15 mouse cellular contexts compared by ENCODE assay signal in the genomic region with DNA sequence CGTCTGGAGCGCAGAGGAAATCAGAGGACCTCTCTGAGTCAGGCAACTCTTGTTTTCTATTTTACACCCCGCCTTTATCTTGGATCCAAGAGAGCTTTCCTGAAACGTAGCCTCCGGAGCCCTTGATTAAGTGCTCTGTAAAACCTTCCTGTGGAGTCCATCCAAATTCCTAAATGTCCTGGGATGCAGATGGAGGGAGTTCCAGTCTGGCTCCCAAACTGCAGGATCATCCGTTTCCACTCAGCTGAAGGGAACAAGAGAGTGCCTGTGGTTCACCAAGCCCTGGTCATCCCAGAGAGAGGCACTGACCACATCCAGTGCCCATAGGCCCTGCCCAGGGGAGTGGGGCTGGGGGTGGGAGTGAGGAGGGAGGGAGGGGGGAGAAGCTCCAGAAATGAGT. TPM values are rescaled to one million over a fixed set of nuclear protein-coding genes. Genes with fewer than 3 reads are reported as not detected.
DNase-seq lines count a peak whose midpoint lies in the region; ATAC-seq lines count a peak whose summit lies in the region.
"Had no signal": no experiment of that assay in that cellular context is flagged by ENCODE, and none has a peak within 500 bp of the region (broad histone marks: within the 10 kb centered on the region; RNA-seq: fewer than 3 reads in every experiment).

No protein-coding gene starts in this region.

- H3K27ac ChIP-seq in kidney, embryonic 16.5 days (ENCODE audit: low read length): no peak overlapping the region
- H3K27ac ChIP-seq: neural tube, embryonic 13.5 days had no signal

- no peak overlapping the region for H3K9ac ChIP-seq in kidney, embryonic 16.5 days (replicated peaks; ENCODE audit: low read length)
- H3K9ac ChIP-seq: neural tube, embryonic 13.5 days had no signal

- intact Hi-C loops in heart, postnatal 25 days (cut with DNase I): no loop called here

- no peaks in the 10 kb centered on the region for H3K9me3 ChIP-seq in kidney, embryonic 16.5 days (ENCODE audit: low read length)
- H3K9me3 ChIP-seq: neural tube, embryonic 13.5 days had no signal

- no peak overlapping the region for H3K4me2 ChIP-seq in kidney, embryonic 16.5 days (replicated peaks; ENCODE audit: low read depth, low read length)
- H3K4me2 ChIP-seq: neural tube, embryonic 13.5 days had no signal

- H3K4me1 ChIP-seq in kidney, embryonic 16.5 days (ENCODE audit: insufficient read depth, low read length): peaks cover 16% of the 10 kb centered on the region
- H3K4me1 ChIP-seq: neural tube, embryonic 13.5 days had no signal

- H3K36me3 ChIP-seq in kidney, embryonic 16.5 days (ENCODE audit: insufficient read depth, low read length): no peaks in the 10 kb centered on the region
- H3K36me3 ChIP-seq: neural tube, embryonic 13.5 days had no signal

- H3K27me3 ChIP-seq in kidney, embryonic 16.5 days (ENCODE audit: insufficient read depth, low read length): no peaks in the 10 kb centered on the region
- H3K27me3 ChIP-seq: neural tube, embryonic 13.5 days had no signal

- peak; percentile 36; the same call in 1 of the 2 replicates for ATAC-seq in kidney, embryonic 16.5 days (ENCODE audit: low FRiP score, low TSS enrichment)
- ATAC-seq: hindbrain, embryonic 16.5 days had no signal

- WGBS in kidney, embryonic 16.5 days: 38% methylated on average over 6 of the region's 6 CpGs

- no peak overlapping the region for H3K4me3 ChIP-seq in kidney, embryonic 16.5 days (ENCODE audit: low read length)
- H3K4me3 ChIP-seq: neural tube, embryonic 13.5 days had no signal

- no peak for DNase-seq in kidney, postnatal 36 days
- peak; percentile 52 for DNase-seq in Muller cell, postnatal 12 days (ENCODE audit: inconsistent ontology term)
- peak; percentile 20 for DNase-seq in gastrocnemius, postnatal 25 days
- DNase-seq in heart, postnatal 25 days (ENCODE audit: low spot score): peak; percentile 18
- no peak for DNase-seq in ovary, postnatal 36 days (ENCODE audit: low spot score)
- DNase-seq in embryo, embryonic 11 days: no peak
- DNase-seq in adrenal gland, postnatal 10 days: no peak
- DNase-seq: adrenal gland, adult 2 months; kidney, postnatal 14 days; left cerebral cortex, postnatal 4 days; lung, adult 18-20 months; thymus, postnatal 36 days had no signal

RNA-seq across cellular contexts. Expression of a gene that starts 24.4 kb away (rescaled TPM):
- 1.9 and 2.0 TPM in 2 replicates for polyA plus RNA-seq in kidney, embryonic 16.5 days (2015; fragmentation: Nextera tagmentation; extraction: Ambion mirVana)
- under 1 TPM; 0.64 to 0.94 TPM for total RNA-seq in gastrocnemius, postnatal 25 days (2021)
- total RNA-seq in heart, postnatal 25 days (2021): 1 to 10 TPM; 4.2 to 4.8 TPM
- 1 to 10 TPM; 1.6 to 2.0 TPM for total RNA-seq in adrenal gland, postnatal 10 days (2021)

RNA-seq across cellular contexts. Expression of a gene that starts 39.1 kb away (rescaled TPM):
- polyA plus RNA-seq in kidney, embryonic 16.5 days (2015; fragmentation: Nextera tagmentation; extraction: Ambion mirVana): 15.7 and 19.0 TPM in 2 replicates
- 10 to 100 TPM; 29.5 to 40.8 TPM for total RNA-seq in gastrocnemius, postnatal 25 days (2021)
- 10 to 100 TPM; 77.8 to 88.2 TPM for total RNA-seq in heart, postnatal 25 days (2021)
- total RNA-seq in adrenal gland, postnatal 10 days (2021): 100 to 1,000 TPM; 121 to 130 TPM

RNA-seq across cellular contexts. Expression of a gene that starts 39.4 kb away (rescaled TPM):
- polyA plus RNA-seq in kidney, embryonic 16.5 days (2015; fragmentation: Nextera tagmentation; extraction: Ambion mirVana): 46.2 and 48.9 TPM in 2 replicates
- total RNA-seq in gastrocnemius, postnatal 25 days (2021): 10 to 100 TPM; 11.9 to 12.0 TPM
- 10 to 100 TPM; 15.9 to 16.1 TPM for total RNA-seq in heart, postnatal 25 days (2021)
- 10 to 100 TPM; 29.5 to 29.7 TPM for total RNA-seq in adrenal gland, postnatal 10 days (2021)

Comparison
In these comparisons a context has a peak if more than half of its experiments do, and no peak if none do; other contexts are left out.
1. DNase-seq: peak in Muller cell, postnatal 12 days (single experiment), gastrocnemius, postnatal 25 days (single experiment) and heart, postnatal 25 days (single experiment); none in kidney, postnatal 36 days (0 of 2), ovary, postnatal 36 days (single experiment), embryo, embryonic 11 days (single experiment) and adrenal gland, postnatal 10 days (single experiment).